Mouse (Mus musculus): Measurements from ENCODE around the gene Wasf2. TPM values are rescaled to one million over a fixed set of nuclear protein-coding genes. Genes with fewer than 3 reads are reported as not detected.
A peak's percentile ranks its signal among the peaks of the same experiment; 100 is the strongest.

Gene Wasf2
- polyA plus RNA-seq, 1 experiment = 14.7 TPM

DNA sequence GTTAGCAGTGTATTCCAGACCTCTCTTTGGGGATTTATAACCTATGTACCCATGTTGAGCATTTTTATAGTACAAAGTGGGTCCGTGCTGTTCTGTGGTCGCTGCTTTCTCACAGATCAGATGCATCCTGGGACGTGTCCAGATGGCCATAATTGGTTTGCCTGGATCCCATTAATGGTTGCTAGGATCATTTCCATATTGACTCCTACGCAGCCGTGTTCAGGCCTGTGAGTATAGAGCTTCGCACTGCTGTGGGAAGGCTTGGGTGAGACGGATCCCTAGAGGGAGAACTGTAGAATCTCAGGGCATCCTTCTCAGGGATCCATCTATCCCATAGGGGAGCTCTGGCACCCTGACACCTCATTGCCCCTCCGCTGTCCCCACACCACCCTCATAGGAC, 99.3 kb downstream of the Wasf2 start:
- TF ChIP-seq CTCF (IDR thresholded peaks at IDR 0.05; ENCODE audit: extremely low read depth, insufficient read depth, low read length) = no peak
- TF ChIP-seq POLR2A (IDR thresholded peaks at IDR 0.05; ENCODE audit: extremely low read depth, insufficient read depth, low read length) = no peak
- Histone ChIP-seq H3K27ac (ENCODE audit: insufficient read depth, low read length) (no peak overlapping the region), H3K4me3 (ENCODE audit: insufficient read depth, low read length) (no peak overlapping the region), H3K4me1 (ENCODE audit: control insufficient read depth, insufficient read depth, low read length) (no peaks in the 10 kb centered on the region)

DNA sequence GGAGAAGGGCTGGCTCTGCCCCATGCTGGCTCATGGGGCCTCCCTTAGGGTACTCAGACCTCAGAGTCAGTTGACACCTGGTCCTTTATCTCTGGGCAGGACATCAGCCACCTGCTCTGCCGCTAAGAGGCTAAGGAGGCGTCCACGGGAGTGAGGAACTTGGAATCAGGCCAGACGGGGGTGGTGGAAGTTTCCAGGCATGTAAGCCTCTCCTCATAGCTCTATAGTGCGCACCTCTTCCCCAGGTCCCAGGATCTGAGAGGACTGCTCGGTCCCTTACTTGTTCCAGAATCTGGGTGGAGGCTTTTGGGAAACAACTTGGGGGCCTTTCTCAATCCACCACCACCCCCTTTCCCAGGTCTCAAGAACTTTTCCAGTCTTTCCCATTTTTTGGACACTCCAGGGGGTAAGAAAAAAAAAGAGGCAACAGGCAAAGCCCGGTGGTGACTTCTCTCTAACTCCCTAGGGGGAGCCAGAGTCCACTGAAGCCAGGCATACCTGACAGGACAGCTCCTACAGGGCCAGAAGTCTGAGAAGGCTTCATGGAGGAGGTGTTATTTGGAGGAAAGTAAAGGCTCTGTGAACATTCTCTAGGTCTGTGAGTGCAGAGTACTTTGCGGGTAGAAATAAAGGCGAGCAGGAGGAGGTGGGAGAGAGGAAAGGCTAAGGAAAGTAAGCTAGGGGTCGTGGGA, 103.1 kb downstream of the Wasf2 start:
- Histone ChIP-seq H3K4me1 (ENCODE audit: control insufficient read depth, insufficient read depth, low read length) (no peaks in the 10 kb centered on the region), H3K4me3 (ENCODE audit: insufficient read depth, low read length) (no peak overlapping the region), H3K27ac (ENCODE audit: insufficient read depth, low read length) (no peak overlapping the region)
- TF ChIP-seq CTCF (IDR thresholded peaks at IDR 0.05; ENCODE audit: extremely low read depth, insufficient read depth, low read length) (peak; percentile 61), POLR2A (IDR thresholded peaks at IDR 0.05; ENCODE audit: extremely low read depth, insufficient read depth, low read length) (no peak)

DNA sequence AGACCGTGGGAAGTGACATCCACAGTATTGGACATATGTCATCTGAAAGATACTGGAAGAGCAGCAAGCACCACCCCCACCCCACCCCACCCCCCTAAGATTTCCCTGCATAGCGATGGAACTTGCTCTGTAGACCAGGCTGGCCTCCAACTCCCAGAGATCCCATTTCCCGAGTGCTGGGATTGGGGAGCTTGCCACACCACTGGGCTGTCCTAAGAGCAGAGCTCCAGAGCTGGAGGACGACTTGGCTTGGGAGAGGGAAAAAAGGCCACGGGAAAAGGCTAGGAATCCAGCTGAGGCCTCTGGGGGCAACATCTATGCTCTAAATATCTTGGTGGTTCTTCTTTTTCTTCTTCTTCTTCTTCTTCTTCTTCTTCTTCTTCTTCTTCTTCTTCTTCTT, 104.5 kb downstream of the Wasf2 start:
- no peaks in the 10 kb centered on the region for H3K4me1 ChIP-seq (ENCODE audit: control insufficient read depth, insufficient read depth, low read length)
- no peak overlapping the region for H3K27ac ChIP-seq (ENCODE audit: insufficient read depth, low read length)
- no peak overlapping the region for H3K4me3 ChIP-seq (ENCODE audit: insufficient read depth, low read length)
- TF ChIP-seq CTCF (IDR thresholded peaks at IDR 0.05; ENCODE audit: extremely low read depth, insufficient read depth, low read length) (no peak), POLR2A (IDR thresholded peaks at IDR 0.05; ENCODE audit: extremely low read depth, insufficient read depth, low read length) (no peak)

DNA sequence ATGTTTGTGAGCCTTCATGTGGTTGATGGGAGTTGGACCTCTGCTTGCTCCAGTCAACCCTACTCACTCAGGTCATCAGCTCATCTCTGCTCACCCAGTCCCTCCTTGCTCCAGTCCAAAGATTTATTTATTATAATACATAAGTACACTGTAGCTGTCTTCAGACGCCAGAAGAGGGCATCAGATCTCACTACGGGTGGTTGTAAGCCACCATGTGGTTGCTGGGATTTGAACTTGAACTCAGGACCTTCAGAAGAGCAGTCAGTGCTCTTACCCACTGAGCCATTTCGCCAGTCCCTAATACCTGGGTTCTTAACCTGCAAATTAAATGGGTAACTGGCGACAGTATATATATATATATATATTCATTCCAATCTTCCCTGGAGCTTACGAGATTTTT, 105.1 kb downstream of the Wasf2 start:
- no peak for TF ChIP-seq POLR2A (IDR thresholded peaks at IDR 0.05; ENCODE audit: extremely low read depth, insufficient read depth, low read length)
- no peak for TF ChIP-seq CTCF (IDR thresholded peaks at IDR 0.05; ENCODE audit: extremely low read depth, insufficient read depth, low read length)
- no peak overlapping the region for H3K27ac ChIP-seq (ENCODE audit: insufficient read depth, low read length)
- H3K4me1 ChIP-seq (ENCODE audit: control insufficient read depth, insufficient read depth, low read length) = no peaks in the 10 kb centered on the region
- no peak overlapping the region for H3K4me3 ChIP-seq (ENCODE audit: insufficient read depth, low read length)

DNA sequence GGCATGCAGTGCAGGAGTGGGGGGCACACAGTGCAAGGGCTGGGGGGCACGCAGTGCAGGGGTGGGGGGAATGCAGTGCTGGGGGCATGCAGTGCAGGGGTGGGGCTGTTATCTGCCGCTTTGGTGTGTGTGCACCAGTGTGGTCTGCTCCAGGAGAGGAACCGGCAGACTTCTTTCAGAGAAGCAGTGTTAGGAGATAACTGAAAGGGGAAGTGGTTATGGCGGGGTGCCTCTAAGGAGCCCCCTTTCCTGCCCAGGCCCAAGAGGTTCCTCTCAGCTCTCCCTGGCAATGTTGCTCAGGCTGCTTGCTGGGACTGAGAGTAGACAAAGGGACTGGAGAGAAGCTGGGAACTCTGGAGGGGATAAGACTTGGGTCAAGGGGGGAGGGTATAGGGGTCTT, 107.6 kb downstream of the Wasf2 start:
- Histone ChIP-seq H3K27ac (ENCODE audit: insufficient read depth, low read length) (no peak overlapping the region), H3K4me1 (ENCODE audit: control insufficient read depth, insufficient read depth, low read length) (no peaks in the 10 kb centered on the region), H3K4me3 (ENCODE audit: insufficient read depth, low read length) (no peak overlapping the region)
- no peak for TF ChIP-seq CTCF (IDR thresholded peaks at IDR 0.05; ENCODE audit: extremely low read depth, insufficient read depth, low read length)

DNA sequence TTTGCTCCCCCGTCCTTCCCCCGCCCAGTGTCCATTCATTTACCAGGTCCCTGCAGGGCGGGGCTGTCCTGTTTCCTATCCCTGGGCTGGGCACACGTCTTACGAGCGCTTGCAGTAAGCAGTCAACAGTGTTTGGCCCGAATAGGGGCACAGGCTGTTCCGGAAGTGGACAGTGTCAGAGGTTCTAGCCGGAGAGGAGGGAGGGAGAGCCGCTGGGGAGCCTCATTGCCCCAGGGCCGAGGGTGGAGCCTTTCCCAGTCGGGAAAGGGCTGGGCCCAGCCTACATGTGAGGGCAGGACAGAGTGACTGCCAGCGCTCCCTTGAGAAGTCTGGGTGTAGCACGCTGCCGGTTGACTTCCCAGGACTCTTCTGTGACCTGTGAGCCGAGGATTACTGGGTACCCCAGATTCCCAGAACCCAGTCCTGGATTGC, 110.2 kb downstream of the Wasf2 start, which contains the start of gene Map3k6:
Gene Map3k6 (plus strand): TSS at position 329 of the 432 bp plus-strand sequence.
- H3K27ac ChIP-seq (ENCODE audit: insufficient read depth, low read length) = peak within 1 kb of the TSS; percentile 83
- TF ChIP-seq CTCF (IDR thresholded peaks at IDR 0.05; ENCODE audit: extremely low read depth, insufficient read depth, low read length) = no peak
- TF ChIP-seq POLR2A (IDR thresholded peaks at IDR 0.05; ENCODE audit: extremely low read depth, insufficient read depth, low read length) = peak; percentile 56
- H3K4me3 ChIP-seq (ENCODE audit: insufficient read depth, low read length) = peak within 1 kb of the TSS; percentile 40
- no peaks in the 10 kb centered on the region for H3K4me1 ChIP-seq (ENCODE audit: control insufficient read depth, insufficient read depth, low read length)

DNA sequence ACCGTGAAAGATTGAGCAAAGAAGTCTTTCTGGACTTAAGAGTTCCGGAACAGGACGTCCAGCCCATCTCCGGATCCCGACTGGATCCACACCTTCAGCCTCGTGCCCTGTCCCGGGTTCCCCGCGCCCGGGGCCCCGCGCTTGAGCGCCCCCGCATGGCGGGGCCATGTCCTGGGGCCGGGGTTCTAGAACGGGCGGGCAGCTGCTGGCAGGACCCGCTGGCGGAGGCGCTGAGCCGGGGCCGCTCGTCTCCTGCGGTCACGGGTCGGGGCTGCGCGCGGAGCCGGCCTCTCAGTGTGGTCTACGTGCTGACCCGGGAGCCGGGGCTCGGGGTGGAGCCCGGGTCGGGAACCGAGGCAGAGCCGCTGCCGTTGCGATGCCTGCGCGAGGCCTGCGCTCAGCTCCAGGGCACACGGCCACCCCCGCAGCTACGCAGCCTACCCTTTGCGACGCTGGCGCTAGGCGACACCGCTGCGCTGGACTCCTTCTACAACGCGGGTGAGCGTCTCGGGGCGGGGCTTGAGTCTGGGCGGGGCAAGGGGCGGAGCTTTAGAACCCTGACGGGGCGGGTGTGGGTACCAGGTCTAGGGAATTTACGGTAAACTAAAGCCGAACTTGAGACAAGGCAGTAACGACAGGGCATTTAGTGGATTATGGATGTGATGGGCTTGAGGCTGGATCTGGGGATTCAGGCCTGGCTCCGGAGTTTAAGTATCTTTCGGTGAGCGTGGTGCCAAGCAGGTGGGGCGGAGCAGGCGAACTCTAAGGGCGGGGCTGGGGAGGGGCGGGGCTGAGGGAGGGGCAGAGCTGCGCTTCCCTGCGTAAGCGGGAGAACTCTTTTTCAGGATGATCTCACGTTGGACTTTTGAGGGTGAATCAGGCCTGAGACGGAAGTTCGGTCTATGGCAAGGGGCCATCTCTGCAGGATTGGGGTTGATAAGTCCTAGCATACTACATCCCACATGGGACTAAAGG, 110.9 kb downstream of the Wasf2 start:
- Histone ChIP-seq H3K4me1 (ENCODE audit: control insufficient read depth, insufficient read depth, low read length) (no peaks in the 10 kb centered on the region), H3K4me3 (ENCODE audit: insufficient read depth, low read length) (peak overlapping the region; percentile 40), H3K27ac (ENCODE audit: insufficient read depth, low read length) (peak overlapping the region; percentile 83)
- no peak for TF ChIP-seq CTCF (IDR thresholded peaks at IDR 0.05; ENCODE audit: extremely low read depth, insufficient read depth, low read length)
- TF ChIP-seq POLR2A (IDR thresholded peaks at IDR 0.05; ENCODE audit: extremely low read depth, insufficient read depth, low read length) = peak; percentile 85; the same call in 1 of the 2 replicates

DNA sequence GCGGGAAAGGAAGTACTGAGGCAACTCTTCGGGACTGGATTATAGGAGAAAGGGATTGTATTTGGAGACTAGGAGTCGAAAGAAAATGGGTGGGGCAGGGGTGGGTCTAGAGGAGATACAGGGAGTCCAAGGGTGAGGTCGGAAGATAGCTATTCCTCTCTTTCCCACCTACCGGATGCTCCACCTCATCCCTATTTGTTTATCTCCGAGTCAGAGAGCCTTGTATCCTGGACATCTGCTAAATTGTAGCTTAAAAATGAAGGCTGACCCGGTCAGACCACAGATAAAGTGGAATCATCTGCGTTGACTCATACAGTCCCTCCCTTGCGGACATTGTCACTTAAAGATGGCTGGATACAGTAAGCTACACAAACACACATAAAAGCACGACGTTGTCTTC, 111.6 kb downstream of the Wasf2 start:
- no peak overlapping the region for H3K27ac ChIP-seq (ENCODE audit: insufficient read depth, low read length)
- no peaks in the 10 kb centered on the region for H3K4me1 ChIP-seq (ENCODE audit: control insufficient read depth, insufficient read depth, low read length)
- peak overlapping the region; percentile 40 for H3K4me3 ChIP-seq (ENCODE audit: insufficient read depth, low read length)
- TF ChIP-seq POLR2A (IDR thresholded peaks at IDR 0.05; ENCODE audit: extremely low read depth, insufficient read depth, low read length) (no peak), CTCF (IDR thresholded peaks at IDR 0.05; ENCODE audit: extremely low read depth, insufficient read depth, low read length) (no peak)

DNA sequence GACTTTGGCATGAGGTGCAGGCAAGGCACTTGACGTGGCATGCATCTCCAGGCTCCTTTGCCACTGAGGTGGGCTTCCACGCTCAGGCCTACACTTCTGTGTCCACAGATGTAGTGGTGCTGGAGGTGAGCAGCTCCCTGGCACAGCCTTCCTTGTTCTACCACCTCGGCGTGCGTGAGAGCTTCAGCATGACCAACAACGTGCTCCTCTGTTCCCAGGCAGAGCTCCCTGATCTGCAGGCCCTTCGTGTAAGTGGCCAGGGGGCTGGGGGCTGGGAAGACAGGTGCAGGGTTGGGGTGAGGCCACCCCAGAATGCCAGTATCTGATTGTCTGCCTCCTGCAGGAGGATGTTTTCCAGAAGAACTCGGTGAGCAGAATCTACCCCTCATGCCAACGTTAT, 112.4 kb downstream of the Wasf2 start:
- TF ChIP-seq CTCF (IDR thresholded peaks at IDR 0.05; ENCODE audit: extremely low read depth, insufficient read depth, low read length) (no peak), POLR2A (IDR thresholded peaks at IDR 0.05; ENCODE audit: extremely low read depth, insufficient read depth, low read length) (no peak)

More for the DNA sequence above, 112.4 kb downstream of the Wasf2 start:
- Histone ChIP-seq H3K4me3 (ENCODE audit: insufficient read depth, low read length) (no peak overlapping the region), H3K4me1 (ENCODE audit: control insufficient read depth, insufficient read depth, low read length) (no peaks in the 10 kb centered on the region), H3K27ac (ENCODE audit: insufficient read depth, low read length) (no peak overlapping the region)

Data from cortical plate, adult 2 months (tissue).